Mouse (Mus musculus): ENCODE results near the gene C130050O18Rik.

- no peak for TF ChIP-seq CTCF (IDR thresholded peaks at IDR 0.05; ENCODE audit: low read depth)
- no peak for TF ChIP-seq EP300 (IDR thresholded peaks at IDR 0.05; ENCODE audit: low read depth)
These were observed 27.8 kb downstream of the C130050O18Rik start for GRCm38 (mm10) chr5:139432747-139433508.

Measured in liver, embryonic 14.5 days (tissue).